Mouse (Mus musculus) CH12.LX (cell line): ENCODE results near the gene Shisa8.
A peak's percentile ranks its signal among the peaks of the same experiment; 100 is the strongest.

Experiments used
- CHD1 ChIP-seq: IDR thresholded peaks from 2 replicates; pipeline ENCODE4 v1.6.1; 2012; ENCODE audit warnings: low read depth, low read length, improper control_type of control experiment, inconsistent platforms
- CTCF ChIP-seq, 2 experiments: IDR thresholded peaks in 1 of 2; conservative IDR thresholded peaks in 1 of 2; 2 replicates each; pipeline ENCODE4 v1.5.1; 2011 to 2012; ENCODE audit warnings: low read depth in 2 of 2, low read length in 2 of 2, improper control_type of control experiment in 1 of 2, inconsistent platforms in 1 of 2, mild to moderate bottlenecking in 1 of 2, moderate library complexity in 1 of 2
- EP300 ChIP-seq: IDR thresholded peaks from 2 replicates; pipeline ENCODE4 v1.6.1; 2011; ENCODE audit warnings: low read length, improper control_type of control experiment
- GABPA ChIP-seq: IDR thresholded peaks from 2 replicates; pipeline ENCODE4 v1.6.1; 2012; ENCODE audit warnings: low read depth, low read length, improper control_type of control experiment, inconsistent platforms; ENCODE audit not compliant: insufficient replicate concordance
- JUND ChIP-seq: conservative IDR thresholded peaks from 2 replicates; pipeline ENCODE4 v1.6.1; 2011; ENCODE audit warnings: low read depth, low read length, improper control_type of control experiment
- MAFK ChIP-seq: IDR thresholded peaks from 2 replicates; pipeline ENCODE4 v1.6.1; 2011; ENCODE audit warnings: low read length, improper control_type of control experiment; ENCODE audit not compliant: insufficient replicate concordance
- MAX ChIP-seq: IDR thresholded peaks from 2 replicates; pipeline ENCODE4 v1.6.1; 2011; ENCODE audit warnings: low read length, improper control_type of control experiment
- MAZ ChIP-seq: IDR thresholded peaks from 2 replicates; pipeline ENCODE4 v1.6.1; 2012; ENCODE audit warnings: low read depth, mild to moderate bottlenecking, inconsistent platforms, low read length, improper control_type of control experiment, moderate library complexity
- MEF2A ChIP-seq: IDR thresholded peaks from 2 replicates; pipeline ENCODE4 v1.6.1; 2014; ENCODE audit warnings: low read depth, mild to moderate bottlenecking, inconsistent platforms, low read length, improper control_type of control experiment, borderline replicate concordance
- POLR2A ChIP-seq: IDR thresholded peaks from 2 replicates; pipeline ENCODE4 v1.6.1; 2011; ENCODE audit warnings: low read depth, mild to moderate bottlenecking, improper control_type of control experiment, low read length
- RCOR1 ChIP-seq: conservative IDR thresholded peaks from 2 replicates; pipeline ENCODE4 v1.6.1; 2012; ENCODE audit warnings: low read depth, mild to moderate bottlenecking, inconsistent platforms, low read length, improper control_type of control experiment
- SMC3 ChIP-seq: IDR thresholded peaks from 2 replicates; pipeline ENCODE4 v1.6.1; 2011; ENCODE audit warnings: low read depth, low read length, improper control_type of control experiment
- TBP ChIP-seq: conservative IDR thresholded peaks from 2 replicates; pipeline ENCODE4 v1.6.1; 2011; ENCODE audit warnings: low read depth, low read length, improper control_type of control experiment
- ZNF384 ChIP-seq: IDR thresholded peaks from 2 replicates; pipeline ENCODE4 v1.6.1; 2012; ENCODE audit warnings: low read depth, low read length, improper control_type of control experiment, inconsistent platforms

DNA sequence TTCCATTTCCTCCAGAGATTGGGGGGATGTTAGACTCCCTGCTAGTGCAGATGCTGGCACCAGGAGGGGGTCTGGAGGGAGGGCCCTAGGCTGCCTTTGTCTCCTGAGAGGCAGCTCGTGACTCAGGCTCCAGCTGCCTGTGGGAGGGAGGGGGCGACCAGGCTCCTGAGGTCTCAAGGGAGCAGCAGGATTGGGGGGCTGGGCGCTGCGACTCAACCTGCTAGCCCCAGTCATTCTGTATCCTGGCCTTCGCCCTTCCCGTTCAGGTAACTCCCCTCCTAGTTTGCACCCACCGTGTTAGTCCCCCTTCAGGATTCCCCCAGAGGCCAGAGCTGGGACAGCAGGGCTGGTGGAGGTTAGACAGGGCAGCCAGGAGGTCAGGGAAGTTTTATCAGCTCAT, 4.4 kb upstream of the Shisa8 start:
- TF ChIP-seq CTCF (conservative IDR thresholded peaks at IDR 0.05 in 1 of 2, IDR thresholded peaks at IDR 0.05 in 1 of 2; ENCODE audit: low read depth in 2 of 2, low read length in 2 of 2) (peak in 1 of 2 experiments; percentile 51; a peak in 2 of 4 replicates), RCOR1 (0 out of 2 replicates have a peak, but pooled peaks have one; percentile 27), EP300 (peak; percentile 72), POLR2A (peak; percentile 54), MAZ (peak; percentile 96), GABPA (no peak), MEF2A (peak; percentile 75), MAFK (0 out of 2 replicates have a peak, but pooled peaks have one; percentile 19), JUND (no peak), SMC3 (peak; percentile 25; the same call in 1 of the 2 replicates), CHD1 (peak; percentile 47; the same call in 1 of the 2 replicates), ZNF384 (peak; percentile 29; the same call in 1 of the 2 replicates), MAX (peak; percentile 53; the same call in 1 of the 2 replicates), TBP (peak; percentile 26; the same call in 1 of the 2 replicates)
